Mouse (Mus musculus) kidney, adult 9 months (tissue): ENCODE measurements around the gene 2410015M20Rik.
"Not testable (repeated sequence)": the region's sequence is repeated elsewhere in the genome, so short reads cannot be mapped to it uniquely, and the experiment has no call there.

Source experiments
- DNase-seq: peaks from one replicate; pipeline ENCODE4 v3.0.0; 2022

Gene 2410015M20Rik

DNA sequence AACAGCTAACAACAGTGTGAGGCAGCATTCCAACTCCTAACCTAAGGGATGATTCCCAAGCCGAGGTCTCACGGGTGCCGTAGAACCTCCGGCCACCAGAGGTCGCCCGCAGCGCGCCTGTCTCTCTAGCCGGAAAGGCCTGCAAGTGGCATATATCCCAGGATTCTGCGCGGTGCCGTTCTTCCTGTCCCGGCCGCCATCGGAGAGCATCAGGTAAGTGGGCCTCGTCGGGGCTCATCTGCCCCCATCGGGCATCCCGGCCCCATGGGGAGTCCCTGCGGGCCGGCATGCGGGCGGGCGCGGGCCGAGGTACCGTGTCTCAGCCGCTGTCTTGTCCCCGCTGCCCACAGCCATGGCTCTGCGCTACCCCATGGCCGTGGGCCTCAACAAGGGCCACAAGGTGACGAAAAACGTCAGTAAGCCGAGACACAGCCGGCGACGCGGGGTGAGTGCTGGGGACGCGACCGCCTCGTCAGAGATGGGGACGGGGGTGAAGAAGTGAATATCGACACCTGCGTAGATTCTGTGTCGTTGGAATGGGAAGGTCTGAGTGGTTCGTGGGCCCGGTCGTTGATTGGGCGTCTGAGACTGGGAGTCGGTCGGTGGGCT lies 3.8 kb upstream of the 2410015M20Rik start, which contains the start of gene Rpl36:
Rpl36 (plus strand) TSS at position 181 of the 609 bp plus-strand sequence.
- peak; percentile 98 for DNase-seq

DNA sequence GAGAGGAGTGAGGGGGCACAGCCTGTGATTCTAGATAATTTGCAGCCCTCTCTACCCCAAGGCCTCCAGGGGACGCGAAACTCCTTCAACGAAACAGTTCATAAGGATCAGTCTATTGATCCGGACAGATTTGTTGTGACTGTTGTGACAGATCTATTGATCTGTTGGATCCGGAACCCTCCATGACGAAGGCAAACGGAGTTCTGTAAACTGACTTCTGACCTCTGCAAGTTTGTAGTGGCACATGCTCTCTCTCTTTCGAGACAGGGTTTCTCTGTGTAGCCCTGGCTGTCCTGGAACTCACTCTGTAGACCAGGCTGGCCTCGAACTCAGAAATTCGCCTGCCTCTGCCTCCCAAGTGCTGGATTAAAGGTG lies 3.0 kb upstream of the 2410015M20Rik start:
- not testable (repeated sequence) for DNase-seq

DNA sequence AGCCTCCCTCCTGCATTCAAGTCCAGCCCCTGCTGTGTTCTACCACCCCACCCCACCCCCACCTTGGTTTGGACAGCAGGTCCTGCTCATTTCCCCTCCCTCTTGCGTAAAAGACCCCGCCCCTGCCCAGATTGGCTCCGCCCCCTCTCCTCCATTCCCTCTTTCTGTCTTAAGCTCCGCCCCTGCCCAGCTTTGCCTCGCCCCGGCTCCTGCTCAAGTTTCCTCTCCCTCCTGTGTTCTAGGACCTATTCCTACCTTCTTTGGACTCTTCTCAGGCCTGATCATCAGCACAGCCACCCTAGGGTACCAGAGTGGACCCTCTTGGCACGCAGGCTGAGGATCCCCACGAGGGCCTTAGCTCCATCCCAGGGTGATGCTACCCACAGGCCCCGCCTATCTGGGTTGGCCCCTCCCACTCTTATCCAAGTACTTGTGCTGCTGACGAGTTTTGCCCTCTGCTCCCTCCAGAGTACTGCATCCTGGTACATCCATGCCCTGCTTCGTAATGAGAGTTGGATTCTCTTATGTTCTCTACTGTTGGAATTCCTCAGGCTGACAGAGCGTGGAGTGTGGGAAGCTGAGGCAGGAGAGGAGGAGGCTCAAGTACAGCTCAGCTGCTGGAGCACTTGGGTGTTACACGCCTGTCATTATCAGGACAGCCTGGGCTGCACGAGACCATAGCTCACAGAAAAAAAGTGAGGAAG lies 2.4 kb upstream of the 2410015M20Rik start:
- DNase-seq, result peak; percentile 53

DNA sequence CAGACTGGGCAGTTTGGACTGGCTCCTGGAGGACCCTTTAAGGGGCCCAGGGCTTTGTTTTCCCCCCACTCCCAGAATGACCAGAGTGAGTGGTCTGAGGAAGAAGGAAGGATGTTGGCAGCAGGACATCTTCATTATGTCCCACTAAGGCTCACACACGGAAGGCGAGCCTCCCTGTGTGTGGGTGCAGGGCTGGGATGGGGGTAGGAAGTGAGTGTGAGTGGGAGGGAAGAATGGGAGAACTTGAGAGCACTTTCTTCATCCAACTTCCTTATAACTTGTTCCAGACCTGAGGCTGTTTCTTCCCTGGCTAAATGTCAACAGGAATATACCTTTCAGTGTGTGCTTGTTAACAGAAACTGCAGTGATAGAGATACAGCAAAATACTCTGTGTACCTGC lies 1.8 kb upstream of the 2410015M20Rik start:
- no peak for DNase-seq

DNA sequence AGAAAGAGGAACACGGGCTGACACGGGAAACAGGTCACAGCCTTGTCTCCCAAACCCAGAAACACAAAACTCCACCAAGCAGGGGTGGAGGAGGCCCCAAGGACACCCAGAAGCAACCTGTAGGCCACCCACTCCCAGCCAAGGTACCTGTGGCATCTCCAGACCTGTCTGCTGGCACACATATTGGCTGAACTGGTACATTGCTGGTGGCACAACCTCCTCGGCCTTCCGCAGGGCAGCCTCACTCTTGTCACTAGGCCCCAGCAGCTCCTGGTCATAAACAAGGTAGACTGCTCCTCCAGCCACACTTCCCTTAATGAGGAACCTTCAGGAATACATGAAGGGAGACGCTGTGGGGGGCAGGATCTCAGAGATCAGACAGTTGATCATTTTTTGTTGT lies 872 bp downstream of the 2410015M20Rik start:
- DNase-seq, result no peak

DNA sequence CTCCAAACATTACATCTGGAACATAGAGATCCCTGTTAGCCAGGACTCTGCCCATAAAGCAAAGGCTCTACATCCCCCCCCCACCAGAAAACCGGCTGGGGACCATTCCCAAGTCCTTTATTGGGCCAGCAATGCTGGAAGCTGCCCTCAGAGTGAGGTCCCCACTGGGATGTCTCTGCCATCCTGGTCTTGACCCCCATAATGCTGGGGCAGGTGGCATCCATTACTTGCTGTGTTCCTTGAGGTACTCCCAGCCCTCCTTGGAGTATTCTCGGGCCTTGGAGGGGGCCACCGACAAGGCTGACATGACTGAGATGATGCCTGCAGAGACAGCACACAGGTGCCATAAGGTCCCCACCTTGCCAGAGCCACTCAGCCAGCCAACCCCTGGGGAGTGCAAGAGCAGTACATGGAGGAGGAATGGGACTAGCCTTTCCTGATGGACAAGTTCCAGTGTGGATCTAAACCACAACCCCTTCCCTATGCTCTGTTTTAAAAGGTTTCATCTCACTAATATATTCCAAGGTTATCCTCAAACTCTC lies 2.0 kb downstream of the 2410015M20Rik start:
- DNase-seq, result no peak

DNA sequence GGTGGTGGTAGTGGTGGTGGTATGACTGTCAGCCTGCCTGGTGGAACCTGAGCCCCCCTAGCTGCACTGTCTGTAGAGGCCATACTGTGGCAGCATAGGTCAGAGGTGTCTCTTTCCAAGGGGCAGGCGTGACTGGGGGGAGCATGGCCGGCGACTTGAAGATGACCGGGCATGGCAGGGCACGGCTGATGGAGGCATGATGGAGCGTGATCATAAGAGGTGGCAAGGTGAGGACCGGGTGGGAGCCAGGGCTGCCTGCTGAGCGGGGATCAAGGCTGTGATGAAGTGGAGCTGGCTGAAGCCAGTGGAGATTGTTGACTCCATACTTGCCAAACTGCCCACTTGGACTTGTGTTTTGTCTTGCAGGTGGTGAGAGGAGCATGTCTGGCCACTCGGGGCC lies 4.1 kb downstream of the 2410015M20Rik start:
- no peak for DNase-seq

DNA sequence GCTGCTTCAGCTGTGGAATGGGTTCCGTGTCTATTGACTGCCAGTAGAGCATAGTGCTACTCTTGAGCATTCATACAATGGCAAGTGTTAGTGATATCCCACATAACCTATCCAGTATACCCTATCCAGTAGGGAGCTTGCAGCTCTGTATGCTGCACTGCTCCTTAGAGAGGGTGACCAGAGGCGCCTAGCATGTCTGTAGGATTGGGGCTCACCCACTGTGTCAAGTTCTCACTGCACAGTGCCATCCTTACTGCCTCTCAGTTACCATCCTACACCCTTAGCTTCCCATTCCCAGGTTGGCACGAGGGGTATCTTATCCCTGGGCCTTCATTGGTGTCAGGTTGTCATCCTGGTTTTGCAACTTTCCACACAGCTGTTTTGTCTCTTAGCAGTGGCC lies 5.1 kb downstream of the 2410015M20Rik start:
- no peak for DNase-seq

DNA sequence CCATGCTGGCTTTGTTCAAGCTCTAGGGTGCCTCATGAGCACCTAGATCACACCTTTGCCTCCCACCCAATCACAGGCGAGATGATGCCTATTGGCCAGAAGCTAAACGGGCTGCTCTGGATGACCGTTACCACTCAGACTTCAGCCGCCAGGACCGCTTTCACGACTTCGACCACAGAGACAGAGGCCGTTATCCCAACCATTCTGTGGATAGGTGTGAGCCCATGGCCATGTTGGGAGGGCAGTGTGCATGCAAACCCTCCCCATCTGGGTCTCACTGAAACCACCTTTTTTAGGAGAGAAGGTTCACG lies 5.5 kb downstream of the 2410015M20Rik start:
- no peak for DNase-seq

DNA sequence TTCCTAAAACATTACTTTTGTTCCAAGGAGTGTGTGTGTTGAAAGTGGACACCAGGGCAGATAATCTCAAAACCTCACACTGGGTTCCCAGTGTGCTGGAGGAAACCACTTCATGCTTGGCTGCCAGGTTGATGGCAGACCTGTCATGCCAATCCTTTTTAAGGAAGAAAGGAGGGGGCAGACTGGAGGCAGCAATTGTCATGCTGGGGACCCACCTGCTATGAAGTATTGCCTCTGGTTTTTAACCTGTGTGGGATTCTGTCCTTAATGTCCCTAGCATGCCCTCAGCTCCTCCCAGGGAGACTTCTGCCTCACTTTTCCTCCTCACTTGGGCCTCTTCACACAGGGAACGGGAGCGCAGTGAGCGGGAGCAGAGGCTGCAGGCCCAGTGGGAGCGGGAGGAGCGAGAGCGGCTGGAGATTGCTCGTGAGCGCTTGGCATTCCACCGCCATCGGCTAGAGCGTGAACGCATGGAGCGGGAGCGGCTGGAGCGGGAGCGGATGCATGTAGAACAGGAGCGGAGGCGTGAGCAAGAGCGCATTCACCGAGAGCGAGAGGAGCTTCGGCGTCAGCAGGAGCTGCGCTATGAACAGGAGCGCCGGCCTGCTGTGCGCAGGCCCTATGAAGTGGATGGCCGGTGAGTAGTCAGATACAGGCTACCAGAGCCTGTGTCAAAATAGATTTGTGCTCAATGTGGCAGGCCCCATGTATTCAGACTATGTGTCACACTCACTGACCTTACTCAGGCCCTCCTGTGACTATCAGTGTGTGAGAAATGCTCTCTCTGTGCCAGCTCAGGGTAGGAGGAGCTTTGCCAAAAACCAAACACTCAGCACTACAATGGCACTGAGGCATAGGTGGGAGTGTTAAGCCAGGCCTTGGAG lies 6.1 kb downstream of the 2410015M20Rik start:
- DNase-seq, result no peak

DNA sequence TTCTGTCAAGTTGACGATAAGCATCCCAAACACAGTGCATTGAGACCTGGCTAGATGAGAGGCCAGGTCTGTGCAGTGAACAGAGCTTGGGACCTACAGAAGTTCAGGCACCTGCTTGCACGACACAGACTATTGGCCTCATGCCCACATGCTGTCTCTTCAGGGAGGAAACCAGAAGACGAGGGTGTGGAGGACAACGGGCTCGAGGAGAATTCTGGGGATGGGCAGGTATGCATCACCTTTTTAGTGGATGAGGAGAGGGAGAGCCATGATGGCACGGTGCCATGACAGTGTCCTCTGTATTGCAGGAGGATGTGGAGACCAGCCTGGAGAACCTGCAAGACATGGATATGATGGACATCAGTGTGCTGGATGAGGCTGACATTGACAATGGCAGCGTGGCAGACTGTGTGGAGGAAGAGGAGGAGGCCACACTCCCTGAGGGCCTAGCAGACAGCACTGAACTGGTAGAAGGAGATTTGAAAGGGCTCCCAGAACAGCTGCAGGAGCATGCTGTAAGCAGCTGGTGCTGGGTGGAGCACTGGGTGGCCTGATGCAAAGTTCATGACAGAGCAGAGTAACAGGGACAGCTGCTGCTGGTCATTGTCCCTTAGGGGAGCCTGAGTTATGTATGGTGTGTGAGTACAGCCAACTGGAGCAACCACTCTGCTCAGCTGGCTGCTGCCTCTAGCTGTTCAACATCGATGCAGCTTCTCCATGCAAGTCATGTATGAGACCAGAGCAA lies 15.9 kb downstream of the 2410015M20Rik start:
- no peak for DNase-seq

DNA sequence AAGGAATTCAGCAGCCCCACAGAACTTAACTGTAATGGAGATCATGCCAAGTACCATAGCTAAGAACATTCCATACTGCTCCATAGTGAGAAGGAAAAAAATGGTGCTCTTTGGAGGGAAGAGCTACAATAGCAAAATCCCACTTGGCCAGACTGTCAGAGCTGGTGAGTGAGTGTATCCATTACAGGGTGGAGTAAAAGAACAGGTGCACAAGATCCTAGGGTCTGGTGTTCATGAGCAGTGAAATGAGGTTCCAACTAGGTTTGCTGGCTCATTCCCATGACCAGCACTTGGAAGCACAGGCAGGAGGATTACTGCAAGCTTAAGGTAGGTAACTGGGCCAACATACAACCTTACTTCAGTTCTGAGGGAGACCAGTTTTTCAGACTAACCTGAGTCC lies 17.0 kb downstream of the 2410015M20Rik start:
- no peak for DNase-seq

DNA sequence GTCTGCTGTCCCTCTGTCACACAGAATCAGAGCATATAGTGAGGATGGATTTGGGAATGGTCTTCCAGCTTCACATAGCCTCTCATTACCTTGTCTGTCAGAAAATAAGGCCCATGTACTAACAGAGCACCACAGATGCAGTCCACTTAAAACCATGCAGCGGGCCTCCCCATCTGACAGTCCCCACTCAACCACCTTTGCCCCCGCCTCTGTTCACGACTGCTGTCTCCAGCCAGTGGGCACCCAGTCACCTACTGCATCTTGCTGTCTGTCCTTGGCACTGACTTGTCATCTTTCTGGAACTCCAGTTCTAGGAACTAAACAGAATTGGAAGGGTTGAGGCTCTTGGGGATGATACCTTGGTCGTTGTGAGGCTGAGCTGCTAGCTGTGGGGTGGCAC lies 20.6 kb downstream of the 2410015M20Rik start:
- DNase-seq, result no peak

DNA sequence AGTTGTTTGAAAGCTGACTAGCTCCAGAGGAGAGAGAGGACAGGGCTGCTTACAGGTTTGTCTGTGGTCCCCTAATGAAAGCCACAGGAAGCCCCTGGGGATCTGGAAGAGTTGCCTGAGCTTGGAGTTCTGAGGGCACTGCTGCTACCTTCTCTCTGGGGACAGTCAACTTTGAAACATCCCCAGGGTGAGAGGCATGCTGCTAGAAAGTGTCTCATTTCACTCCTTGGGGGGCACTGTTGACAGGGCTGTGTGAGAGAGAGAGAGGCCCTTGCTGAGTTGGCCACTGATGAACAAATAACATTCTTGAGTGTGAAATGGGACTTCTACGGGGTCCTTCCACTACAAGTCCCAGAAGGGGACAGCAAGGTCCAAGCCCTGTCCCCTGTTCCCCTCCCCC lies 21.8 kb downstream of the 2410015M20Rik start:
- no peak for DNase-seq

DNA sequence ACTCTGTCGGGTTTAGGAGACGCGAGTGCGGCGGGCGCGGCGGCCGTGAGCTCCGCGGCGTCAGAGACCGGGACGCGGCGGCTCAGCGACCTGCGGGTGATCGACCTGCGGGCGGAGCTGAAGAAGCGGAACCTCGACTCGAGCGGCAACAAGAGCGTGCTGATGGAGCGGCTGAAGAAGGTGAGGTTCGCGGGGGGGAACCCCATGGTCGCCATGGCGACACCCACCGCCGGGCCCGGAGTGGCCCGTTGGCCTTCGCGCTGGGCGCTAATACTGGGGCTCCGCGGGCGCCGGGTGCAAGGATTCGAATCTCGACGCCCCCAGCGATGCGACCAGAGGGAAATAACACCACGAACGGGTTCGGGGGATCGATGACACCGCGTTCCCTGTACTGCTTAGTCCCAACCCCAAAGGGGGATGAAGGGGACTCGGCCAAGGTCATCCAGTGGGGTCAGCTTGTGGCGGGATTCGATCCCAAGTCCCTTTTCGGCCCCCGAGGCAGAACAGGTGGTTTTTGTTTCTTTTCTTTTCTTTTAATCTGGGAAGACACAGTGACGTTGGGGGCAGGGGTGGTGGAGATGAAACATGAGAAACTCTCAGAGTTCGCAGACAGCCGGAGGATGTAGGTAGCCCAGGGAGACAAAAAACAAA lies 24.3 kb downstream of the 2410015M20Rik start:
- DNase-seq, result peak; percentile 44

DNA sequence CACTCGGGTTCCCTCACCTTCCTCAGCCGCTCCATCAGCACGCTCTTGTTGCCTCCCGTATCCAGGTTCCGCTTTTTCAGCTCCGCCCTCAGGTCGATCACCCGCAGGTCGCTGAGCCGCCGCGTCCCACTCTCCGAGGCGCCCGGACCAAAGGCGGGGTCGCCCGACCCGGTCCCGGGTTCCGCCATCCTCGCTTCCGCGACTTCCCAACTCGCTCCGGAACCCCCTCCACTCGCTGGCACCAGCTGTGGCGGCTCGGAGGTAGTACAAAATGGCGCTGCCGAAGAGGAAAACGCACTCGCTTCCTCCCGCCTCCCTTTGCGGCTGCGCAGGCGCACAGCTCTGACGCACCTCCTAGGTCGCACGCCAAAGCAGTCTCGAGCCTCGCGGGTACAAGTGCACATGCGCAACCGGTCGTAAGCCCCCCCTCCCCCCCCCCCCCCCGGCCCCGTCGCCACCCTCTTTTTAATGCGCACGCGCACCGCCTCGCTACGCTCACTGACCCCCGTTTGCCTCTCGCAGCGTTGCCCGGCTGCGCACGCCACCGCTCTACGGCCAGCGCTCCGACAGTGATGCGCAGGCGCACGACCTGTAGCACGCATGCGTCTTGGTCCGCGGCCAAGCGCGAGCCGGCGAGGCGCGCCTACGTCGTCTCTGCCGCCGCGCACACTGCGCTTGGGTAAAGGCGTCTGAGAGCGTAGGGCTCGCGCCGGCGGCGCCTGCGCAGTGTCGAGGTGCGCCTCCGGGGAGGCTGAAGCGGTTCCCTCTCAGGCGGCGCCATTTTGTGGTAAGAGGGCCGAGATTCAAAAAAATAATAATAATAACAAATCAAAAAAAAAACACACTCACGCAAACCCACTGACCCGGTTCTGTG lies 25.1 kb downstream of the 2410015M20Rik start, which contains the start of the genes Safb2 and Safb:
Safb2 (minus strand) TSS at position 329 of the 874 bp plus-strand sequence.
Safb (plus strand) TSS at position 569 of the 874 bp plus-strand sequence.
- peak; percentile 99 for DNase-seq

DNA sequence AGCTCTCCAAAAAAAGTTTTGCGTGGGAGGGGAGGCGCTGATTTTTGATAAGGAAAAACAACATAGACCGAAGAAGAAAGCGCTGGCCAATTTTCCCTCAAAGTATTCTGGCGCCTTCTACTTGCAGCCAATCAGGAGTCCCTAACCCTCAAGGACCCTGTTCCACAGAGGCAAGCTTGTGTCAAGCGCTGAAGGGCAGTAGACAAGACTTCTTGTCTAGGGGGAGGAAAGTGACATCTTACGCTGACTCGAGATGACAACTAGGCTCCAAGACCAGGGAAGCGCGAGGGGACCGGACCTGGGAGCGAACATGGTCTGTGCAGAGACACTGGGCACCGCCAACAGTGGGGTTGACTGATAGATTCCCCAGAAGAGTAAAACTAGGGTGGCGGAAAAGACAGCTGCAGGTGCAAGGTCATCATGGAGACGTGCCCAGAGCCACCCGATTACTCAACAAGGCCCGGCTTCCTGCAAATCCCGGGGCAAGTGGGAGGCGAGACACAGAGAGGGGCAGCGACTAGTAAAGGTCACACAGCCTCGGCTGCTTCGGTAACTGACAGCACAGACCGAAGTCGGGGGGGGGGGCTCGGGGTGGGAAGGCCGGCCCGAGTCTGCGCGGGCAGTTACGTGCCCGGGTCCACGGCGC lies 25.8 kb downstream of the 2410015M20Rik start:
- peak; percentile 53 for DNase-seq

DNA sequence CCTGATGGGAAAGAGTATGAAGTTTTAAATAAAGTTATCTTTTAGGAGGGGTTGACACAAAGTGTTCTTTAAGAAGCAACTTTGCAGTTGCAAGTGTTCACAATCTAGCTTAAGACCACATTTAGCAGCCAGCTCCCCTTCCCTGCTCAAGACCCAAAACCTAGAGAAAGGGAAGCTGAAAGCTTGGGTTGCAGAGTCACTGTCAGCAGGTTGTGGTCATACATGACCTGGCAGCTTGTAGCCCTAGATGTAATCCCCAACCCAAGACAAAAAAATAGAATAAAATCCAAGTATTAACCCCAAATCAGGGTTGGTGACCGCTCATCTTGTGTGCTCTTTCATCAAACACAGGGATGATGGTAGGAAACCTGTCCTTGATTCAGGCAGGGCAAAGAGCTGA lies 26.5 kb downstream of the 2410015M20Rik start:
- no peak for DNase-seq

DNA sequence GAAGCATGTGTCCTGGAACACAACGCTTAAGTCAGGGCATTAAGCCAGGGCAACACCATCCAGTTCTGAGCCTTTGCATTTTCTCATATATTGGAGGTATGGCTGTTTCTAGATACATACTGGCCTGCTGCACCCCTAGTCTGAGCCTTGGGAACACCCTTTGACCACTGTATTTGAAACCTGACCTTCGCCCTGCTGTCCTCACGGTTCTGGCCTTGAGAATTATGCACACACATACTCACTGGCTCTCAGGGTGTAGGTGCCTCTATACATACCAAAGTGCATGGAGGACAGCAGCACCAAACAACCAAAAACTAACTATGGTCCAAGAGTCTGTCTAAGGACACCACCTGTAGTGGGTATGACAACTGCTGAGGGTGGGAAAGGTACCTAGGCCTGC lies 36.6 kb downstream of the 2410015M20Rik start:
- no peak for DNase-seq

DNA sequence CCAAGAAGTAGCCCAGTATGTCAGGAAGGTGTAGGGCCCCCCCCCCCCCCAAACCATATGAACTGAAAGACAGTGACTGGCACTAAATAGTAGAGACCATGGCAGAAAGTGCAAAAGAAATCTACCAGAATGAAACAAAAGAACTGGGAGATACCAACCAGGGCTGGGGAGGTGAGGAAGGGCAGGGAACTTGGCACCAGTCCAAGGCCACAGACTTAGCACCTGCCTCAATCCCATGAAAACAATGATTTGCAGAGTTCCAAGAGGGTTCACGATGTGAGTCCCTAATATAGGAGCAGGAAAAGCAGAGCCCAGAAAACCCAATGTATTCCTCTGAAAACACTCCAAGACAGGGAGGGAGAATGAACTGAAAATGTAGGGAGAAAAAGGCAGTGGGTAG lies 37.4 kb downstream of the 2410015M20Rik start:
- DNase-seq, result peak; percentile 36

DNA sequence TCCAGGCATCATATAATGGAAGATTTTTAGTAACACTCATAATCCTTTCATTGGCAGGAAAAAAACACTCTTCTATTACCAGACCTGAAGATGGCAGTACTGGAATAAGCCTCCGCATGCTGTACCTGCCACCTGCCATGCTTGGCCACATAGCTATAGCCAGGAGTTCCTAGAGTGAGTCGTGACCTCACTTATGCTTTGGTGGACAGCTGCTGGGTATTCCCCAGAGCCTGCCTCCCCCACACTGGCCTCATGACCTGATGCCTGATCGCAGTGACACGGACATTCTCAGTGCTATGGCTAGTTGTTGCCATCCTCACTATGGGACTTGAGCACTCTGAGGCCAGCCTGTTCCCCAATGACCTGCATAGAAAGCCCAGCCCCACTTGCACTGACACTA lies 39.3 kb downstream of the 2410015M20Rik start:
- DNase-seq, result no peak
